Mouse (Mus musculus): Measurements from ENCODE around the gene Pidd1.

The Pidd1 gene

GRCm38 (mm10) chr7:141472226-141472625 is 28.4 kb upstream of the Pidd1 start:
- DNase-seq = no peak

- no peak for DNase-seq
These were observed 27.4 kb upstream of the Pidd1 start for GRCm38 (mm10) chr7:141471236-141471635.

- no peak for DNase-seq
These were observed 26.8 kb upstream of the Pidd1 start for GRCm38 (mm10) chr7:141470637-141470944.

GRCm38 (mm10) chr7:141469901-141470636 is 26.2 kb upstream of the Pidd1 start:
- DNase-seq = no peak

GRCm38 (mm10) chr7:141469352-141469751 is 25.5 kb upstream of the Pidd1 start:
- DNase-seq = no peak

- peak; percentile 59 for DNase-seq
These were observed 24.8 kb upstream of the Pidd1 start for GRCm38 (mm10) chr7:141468522-141469211.

- DNase-seq = no peak
These were observed 24.3 kb upstream of the Pidd1 start for GRCm38 (mm10) chr7:141468164-141468521.

GRCm38 (mm10) chr7:141467230-141468030 is 23.6 kb upstream of the Pidd1 start, which contains the start of gene Cd151:
Gene Cd151 (plus strand): TSS chr7:141467392.
- DNase-seq = no peak

- no peak for DNase-seq
These were observed 22.9 kb upstream of the Pidd1 start for GRCm38 (mm10) chr7:141466607-141467148.

GRCm38 (mm10) chr7:141466045-141466394 is 22.2 kb upstream of the Pidd1 start:
- DNase-seq = no peak

- no peak for DNase-seq
These were observed 21.7 kb upstream of the Pidd1 start for GRCm38 (mm10) chr7:141465388-141466044.

- peak; percentile 30 for DNase-seq
These were observed 20.9 kb upstream of the Pidd1 start for GRCm38 (mm10) chr7:141464603-141465201.

GRCm38 (mm10) chr7:141463824-141464602 is 20.2 kb upstream of the Pidd1 start:
- DNase-seq = no peak

GRCm38 (mm10) chr7:141462333-141462821 is 18.6 kb upstream of the Pidd1 start:
- DNase-seq = no peak

GRCm38 (mm10) chr7:141461521-141462332 is 17.9 kb upstream of the Pidd1 start:
- DNase-seq = peak; percentile 46

GRCm38 (mm10) chr7:141460391-141461113 is 16.7 kb upstream of the Pidd1 start, which contains the start of gene Cracr2b:
Gene Cracr2b (plus strand): TSS chr7:141461094.
- DNase-seq = peak; percentile 53

- DNase-seq = peak; percentile 38
These were observed 16.2 kb upstream of the Pidd1 start for GRCm38 (mm10) chr7:141460001-141460390.

GRCm38 (mm10) chr7:141459301-141459711 is 15.5 kb upstream of the Pidd1 start:
- peak; percentile 80 for DNase-seq

- peak; percentile 54 for DNase-seq
These were observed 14.8 kb upstream of the Pidd1 start for GRCm38 (mm10) chr7:141458661-141459060.
